Mouse (Mus musculus) G1E (cell line): ENCODE measurements around the gene C4bp.

Experiments used
- CTCF ChIP-seq: IDR thresholded peaks from 2 replicates; pipeline ENCODE4 v1.5.1; 2012; ENCODE audit warnings: low read depth, low read length, inconsistent platforms, mixed read lengths
- GATA1 ChIP-seq: IDR thresholded peaks from 2 replicates; pipeline ENCODE4 v1.6.1; 2012; ENCODE audit warnings: borderline replicate concordance, low read length, inconsistent platforms, mixed read lengths

GRCm38 (mm10) chr1:130681656-130682413 lies 20.4 kb upstream of the C4bp start:
- TF ChIP-seq CTCF = no peak
- TF ChIP-seq GATA1 = no peak
